Mouse (Mus musculus): Measurements from ENCODE around the gene Phf13.

The Phf13 gene

GRCm38 (mm10) chr4:152012109-152012508 is 16.1 kb upstream of the Phf13 start:
- DNase-seq, result no peak

DNA sequence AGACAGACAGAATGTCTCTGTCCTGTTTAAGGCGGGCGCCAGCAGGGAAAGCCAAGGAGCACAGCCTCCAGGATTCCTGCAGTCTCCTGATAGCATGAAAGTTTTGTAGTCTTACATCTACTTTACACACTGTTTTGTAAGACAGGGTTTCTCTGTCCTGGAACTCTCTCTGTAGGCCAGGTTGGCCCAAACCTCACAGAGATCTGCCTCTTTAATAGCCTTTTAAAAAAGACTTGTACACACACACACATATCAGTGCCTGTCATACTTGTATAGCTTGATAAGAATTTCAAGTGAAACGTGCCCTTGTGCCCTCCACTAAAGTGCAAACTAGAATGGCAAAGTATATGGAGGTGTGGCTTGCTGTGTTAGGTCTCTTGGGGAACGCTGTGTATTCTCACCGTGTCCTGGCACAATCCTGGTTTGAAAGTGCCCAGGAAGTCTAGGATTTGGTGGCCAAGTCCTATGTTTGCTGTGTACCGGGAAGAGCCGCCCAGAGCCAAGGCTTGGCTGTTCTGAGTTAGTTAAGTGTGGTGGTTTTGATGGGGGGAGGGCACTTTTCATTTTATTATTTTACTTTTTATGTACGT is 15.2 kb upstream of the Phf13 start:
- DNase-seq, result no peak

GRCm38 (mm10) chr4:152010707-152011134 is 14.7 kb upstream of the Phf13 start:
- no peak for DNase-seq

DNA sequence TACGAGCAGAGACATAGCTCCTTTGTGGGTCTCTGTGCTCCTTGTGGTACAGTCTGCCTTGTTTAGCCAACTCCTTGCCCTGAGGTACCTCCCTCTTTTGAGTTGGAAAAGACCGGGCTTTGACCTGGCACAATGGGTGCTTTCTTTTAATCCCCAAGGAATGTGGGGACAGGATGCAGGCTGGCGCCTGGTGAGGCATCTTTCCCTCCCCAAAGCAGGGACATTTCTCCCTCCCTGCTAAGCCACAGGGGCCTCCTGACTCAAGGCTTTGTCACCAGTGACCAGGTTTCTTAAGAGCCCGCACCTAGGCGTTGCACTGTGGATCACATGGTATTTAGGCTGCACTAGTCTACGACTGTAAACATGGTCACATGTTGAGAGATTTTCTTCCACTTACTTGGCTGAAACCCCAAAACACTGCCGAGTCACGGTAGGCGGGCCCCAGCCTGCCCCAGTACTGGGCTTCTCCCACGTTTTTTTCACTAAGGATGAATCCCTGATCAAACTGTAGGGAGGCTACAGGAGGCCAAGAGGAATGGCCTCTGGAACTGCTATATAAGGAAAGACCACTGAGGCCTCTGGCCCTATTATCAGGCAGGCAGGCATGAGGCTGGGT is 14.1 kb upstream of the Phf13 start:
- DNase-seq, result no peak

GRCm38 (mm10) chr4:152009076-152010051 is 13.3 kb upstream of the Phf13 start:
- peak; percentile 54 to 64 for DNase-seq

- DNase-seq, result peak; percentile 91
Observed at GRCm38 (mm10) chr4:152008622-152009075, 12.6 kb upstream of the Phf13 start, which contains the start of gene Klhl21. Gene Klhl21, plus strand, starts transcription at chr4:152008803.

DNA sequence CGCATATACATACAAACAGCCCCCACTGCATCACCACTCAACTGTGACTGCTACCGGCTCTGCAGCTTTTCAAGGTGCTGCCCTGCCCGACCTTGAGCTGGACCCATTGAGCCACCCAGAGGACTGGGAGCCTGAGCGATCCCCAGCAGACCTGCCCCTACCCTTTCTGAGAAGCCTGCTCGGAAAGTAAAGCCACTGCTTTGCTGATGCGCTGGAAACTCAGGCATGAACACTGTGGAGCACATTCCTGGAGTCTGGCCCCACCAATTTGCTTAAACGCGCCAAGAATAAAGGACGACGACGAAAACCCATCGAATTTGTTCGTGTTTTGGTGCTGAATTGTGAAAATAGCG is 12.1 kb upstream of the Phf13 start:
- no peak for DNase-seq

DNA sequence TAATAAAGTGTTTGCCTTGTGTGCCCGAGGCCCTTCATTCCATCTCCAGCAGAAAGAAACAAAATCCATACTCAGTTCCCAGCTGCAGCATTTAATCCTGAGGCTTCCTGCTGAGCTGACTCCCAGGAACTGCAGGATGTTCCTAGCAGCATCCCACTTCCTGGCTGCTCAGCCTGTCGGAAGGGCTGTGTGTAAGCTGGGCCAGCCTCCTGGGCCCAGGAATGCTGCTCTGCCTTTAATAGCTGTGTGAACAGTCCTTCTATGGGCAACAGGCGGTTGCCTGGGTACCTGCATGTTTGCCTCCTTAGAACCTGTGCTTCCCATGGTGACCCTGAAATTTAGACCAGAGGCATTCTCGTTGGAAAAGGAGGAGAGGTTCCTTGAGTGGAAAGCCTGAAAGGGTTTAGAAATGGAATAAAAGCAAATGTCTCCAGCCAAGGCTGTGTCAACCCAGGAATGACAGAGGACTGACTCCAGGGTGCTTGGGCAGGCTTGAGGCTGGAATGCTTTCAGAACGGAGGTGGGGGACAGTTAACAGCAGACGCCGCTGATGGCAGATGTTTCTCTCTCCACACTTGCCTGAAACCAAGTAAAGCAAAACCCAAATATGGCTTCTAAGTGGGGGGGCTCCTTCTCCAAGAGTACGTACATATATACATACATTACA is 11.6 kb upstream of the Phf13 start:
- DNase-seq, result no peak

DNA sequence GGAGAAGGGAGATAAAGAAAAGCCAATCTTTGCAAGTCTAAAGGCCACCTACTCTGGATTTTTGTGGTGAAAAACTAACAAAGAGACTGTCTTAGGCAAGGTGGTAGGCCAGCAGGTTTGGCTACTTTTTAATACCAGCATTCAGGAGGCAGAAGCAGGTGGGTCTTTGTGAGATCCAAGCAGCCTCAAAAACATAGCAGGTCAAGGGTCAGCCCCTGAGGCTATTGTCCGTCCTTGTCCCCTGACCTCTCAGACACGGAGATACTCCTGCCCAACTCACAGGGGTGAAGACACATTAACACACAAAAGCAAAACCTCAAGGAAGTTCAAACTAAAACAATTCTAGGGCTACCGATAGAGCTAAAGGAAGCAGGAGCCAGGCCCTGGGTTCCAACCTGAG is 10.8 kb upstream of the Phf13 start:
- DNase-seq, result no peak

- DNase-seq, result no peak
Observed at GRCm38 (mm10) chr4:152006137-152006536, 10.1 kb upstream of the Phf13 start.

GRCm38 (mm10) chr4:152002063-152002462 is 6.0 kb upstream of the Phf13 start:
- no peak for DNase-seq

GRCm38 (mm10) chr4:152001335-152001734 is 5.3 kb upstream of the Phf13 start:
- DNase-seq, result no peak

GRCm38 (mm10) chr4:152000906-152001305 is 4.8 kb upstream of the Phf13 start:
- DNase-seq, result no peak

DNA sequence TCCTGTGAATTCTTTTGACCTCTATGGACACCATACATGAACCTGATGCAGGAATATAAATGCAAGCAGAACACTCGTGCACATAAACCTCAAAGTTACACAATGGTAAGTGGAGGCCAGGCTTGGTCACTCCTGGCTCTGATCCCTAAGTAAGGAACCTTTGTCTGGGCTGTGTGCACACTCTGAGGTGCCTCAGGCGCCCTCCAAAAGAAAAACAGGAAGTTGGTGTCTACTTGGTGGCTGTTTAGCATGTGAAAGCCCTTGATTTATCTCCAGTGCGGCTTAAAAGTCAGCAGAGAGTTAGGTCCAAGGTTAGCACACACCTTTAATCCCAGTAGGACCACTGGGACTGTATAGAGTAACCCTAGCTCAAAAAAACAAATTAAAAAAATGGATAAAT is 3.4 kb upstream of the Phf13 start:
- no peak for DNase-seq

DNA sequence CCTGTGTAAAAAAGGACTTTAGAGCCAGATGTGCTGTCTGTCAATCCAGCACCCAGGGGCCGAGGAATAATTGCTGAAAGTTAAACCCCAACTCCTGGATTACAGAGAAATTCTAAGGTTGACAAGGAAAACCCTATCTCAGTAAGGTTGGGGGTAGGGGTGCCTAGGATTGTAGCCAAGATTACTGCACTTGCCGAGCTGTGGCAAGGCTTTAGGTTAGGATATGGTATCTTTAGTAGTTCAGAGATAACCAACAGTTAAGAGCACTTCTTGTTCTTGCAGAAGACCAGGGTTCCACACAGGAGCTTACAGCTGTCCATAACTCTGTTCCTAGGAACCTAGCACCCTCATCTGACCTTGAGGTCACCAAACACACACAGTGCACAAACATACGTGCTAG is 1.6 kb upstream of the Phf13 start:
- DNase-seq, result no peak

DNA sequence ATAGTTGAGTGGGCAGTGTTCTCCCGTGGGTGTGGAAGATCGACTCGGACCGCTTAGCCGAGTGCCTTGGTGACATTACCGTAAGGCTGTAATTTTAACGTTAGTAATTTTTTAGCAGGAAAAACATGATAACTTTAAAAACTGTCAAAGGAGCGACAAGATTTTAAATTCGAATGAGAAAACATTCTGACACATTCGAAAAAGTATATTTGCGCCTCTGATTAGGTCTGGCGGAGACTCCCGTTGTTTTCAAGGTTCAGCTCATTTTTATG is 829 bp upstream of the Phf13 start:
- DNase-seq, result no peak

GRCm38 (mm10) chr4:151995371-151996172 is 486 bp downstream of the Phf13 start:
- peak; percentile 48 to 76 for DNase-seq

GRCm38 (mm10) chr4:151994228-151995171 is 1.6 kb downstream of the Phf13 start:
- peak in 1 of 2 experiments; percentile 57 for DNase-seq

GRCm38 (mm10) chr4:151993035-151993434 is 3.0 kb downstream of the Phf13 start:
- DNase-seq, result no peak

DNA sequence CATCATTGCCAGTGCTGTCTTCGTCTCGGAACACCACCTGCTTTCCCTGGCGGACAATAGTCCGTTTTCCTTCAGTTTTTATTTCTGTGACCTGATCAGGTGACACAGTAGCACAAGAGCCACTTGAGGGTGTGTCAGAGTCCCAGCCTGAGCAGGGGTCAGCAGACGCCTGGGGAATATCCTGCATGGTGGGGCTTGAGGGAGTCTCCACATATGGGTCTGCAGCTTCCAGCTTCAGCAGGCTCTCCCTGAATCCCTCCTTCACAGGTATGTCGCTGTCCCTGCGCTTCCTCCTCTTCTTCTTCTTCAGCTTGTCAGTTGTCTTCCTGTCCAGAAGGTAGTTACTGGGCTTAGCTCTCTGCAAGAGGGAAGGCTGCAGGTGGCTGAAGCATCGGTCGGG is 4.0 kb downstream of the Phf13 start:
- no peak for DNase-seq

DNA sequence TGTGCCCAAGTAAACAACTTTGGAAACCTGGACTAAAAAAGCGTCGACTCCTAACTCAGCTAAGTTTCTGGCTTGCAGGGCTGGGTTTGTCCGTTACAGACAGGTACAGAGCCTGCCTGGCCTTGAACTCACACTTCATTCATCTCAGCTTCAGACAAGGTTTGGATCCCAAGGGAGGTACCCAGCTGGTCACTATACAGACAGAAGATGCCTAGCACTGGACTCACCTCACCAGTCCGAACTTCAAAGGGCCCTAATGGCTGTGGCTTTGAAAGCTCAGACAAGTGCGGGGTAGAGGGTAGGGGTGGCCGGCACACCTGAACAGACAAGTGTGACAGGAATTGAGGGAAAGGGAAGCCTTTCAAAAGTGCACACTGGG is 7.0 kb downstream of the Phf13 start:
- DNase-seq, result no peak

Measured in thymus, postnatal 36 days (tissue).